ENCODE assay signal across 9 mouse cellular contexts in the genomic region with DNA sequence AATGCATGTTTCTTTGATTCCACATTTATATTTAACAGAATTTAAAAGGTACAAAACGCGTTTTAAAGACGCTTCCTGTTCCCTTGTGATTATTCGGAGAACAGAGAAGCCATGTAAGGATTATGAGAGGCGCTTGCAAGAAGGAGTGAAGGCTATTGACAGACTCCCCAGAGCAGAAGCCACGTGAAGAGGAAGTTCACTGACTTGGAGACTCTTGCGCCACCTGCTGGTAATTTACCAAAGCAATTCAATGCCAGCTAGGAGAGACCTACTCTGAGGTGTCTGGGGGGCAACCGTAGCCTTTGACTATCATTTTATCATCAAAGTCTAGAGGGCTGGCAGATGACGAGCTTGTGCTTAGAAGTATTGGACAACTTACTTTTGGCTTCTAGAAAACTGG.
DNase-seq lines count a peak whose midpoint lies in the region; ATAC-seq lines count a peak whose summit lies in the region.
"Had no signal": no experiment of that assay in that cellular context is flagged by ENCODE, and none has a peak within 500 bp of the region (broad histone marks: within the 10 kb centered on the region; RNA-seq: fewer than 3 reads in every experiment).

No protein-coding gene starts in this region.

- H3K27ac ChIP-seq in kidney, embryonic 15.5 days, result no peak overlapping the region
- H3K27ac ChIP-seq in kidney, embryonic 16.5 days (ENCODE audit: low read length), result no peak overlapping the region
- no peak overlapping the region for H3K27ac ChIP-seq in liver, embryonic 13.5 days
- H3K27ac ChIP-seq: embryonic facial prominence, embryonic 12.5 days had no signal

- no peaks in the 10 kb centered on the region for H3K4me1 ChIP-seq in kidney, embryonic 15.5 days
- H3K4me1 ChIP-seq in kidney, embryonic 16.5 days (ENCODE audit: insufficient read depth, low read length), result no peaks in the 10 kb centered on the region
- no peaks in the 10 kb centered on the region for H3K4me1 ChIP-seq in liver, embryonic 13.5 days (replicated peaks)

- H3K36me3 ChIP-seq in kidney, embryonic 15.5 days, result no peaks in the 10 kb centered on the region
- no peaks in the 10 kb centered on the region for H3K36me3 ChIP-seq in kidney, embryonic 16.5 days (ENCODE audit: insufficient read depth, low read length)
- H3K36me3 ChIP-seq in liver, embryonic 13.5 days, result no peaks in the 10 kb centered on the region
- H3K36me3 ChIP-seq: embryonic facial prominence, embryonic 12.5 days had no signal

- peak; percentile 60 for DNase-seq in kidney, adult 18-20 months
- DNase-seq in cerebellum, adult 18-20 months, result peak; percentile 36 to 47
- peak; percentile 8 for DNase-seq in liver, embryonic 13.5 days
- DNase-seq in ovary, postnatal 14 days (ENCODE audit: low spot score), result peak; percentile 62
- peak; percentile 11 to 67 for DNase-seq in thymus, postnatal 10 days (ENCODE audit: low spot score in 2 of 2)

- ATAC-seq in kidney, embryonic 15.5 days (replicated peaks; ENCODE audit: low FRiP score), result no peak
- ATAC-seq in frontal cortex, adult (ENCODE audit: low TSS enrichment), result peak; percentile 94
- ATAC-seq in kidney, embryonic 16.5 days (ENCODE audit: low FRiP score, low TSS enrichment), result peak; percentile 31; the same call in 1 of the 2 replicates
- no peak for ATAC-seq in liver, embryonic 13.5 days (ENCODE audit: low read depth)

- H3K4me3 ChIP-seq in kidney, embryonic 15.5 days (replicated peaks), result no peak overlapping the region
- no peak overlapping the region for H3K4me3 ChIP-seq in kidney, embryonic 16.5 days (ENCODE audit: low read length)
- H3K4me3 ChIP-seq in liver, embryonic 13.5 days (replicated peaks), result no peak overlapping the region
- H3K4me3 ChIP-seq: embryonic facial prominence, embryonic 12.5 days had no signal

- H3K27me3 ChIP-seq in kidney, embryonic 15.5 days, result no peaks in the 10 kb centered on the region
- H3K27me3 ChIP-seq in kidney, embryonic 16.5 days (ENCODE audit: insufficient read depth, low read length), result no peaks in the 10 kb centered on the region
- H3K27me3 ChIP-seq in liver, embryonic 13.5 days, result no peaks in the 10 kb centered on the region
- H3K27me3 ChIP-seq: embryonic facial prominence, embryonic 12.5 days had no signal

- no peaks in the 10 kb centered on the region for H3K9me3 ChIP-seq in kidney, embryonic 15.5 days (replicated peaks)
- H3K9me3 ChIP-seq in kidney, embryonic 16.5 days (ENCODE audit: low read length), result no peaks in the 10 kb centered on the region
- no peaks in the 10 kb centered on the region for H3K9me3 ChIP-seq in liver, embryonic 13.5 days (replicated peaks)
- H3K9me3 ChIP-seq: embryonic facial prominence, embryonic 12.5 days had no signal

- no peak overlapping the region for H3K4me2 ChIP-seq in kidney, embryonic 15.5 days
- no peak overlapping the region for H3K4me2 ChIP-seq in kidney, embryonic 16.5 days (replicated peaks; ENCODE audit: low read depth, low read length)
- no peak overlapping the region for H3K4me2 ChIP-seq in liver, embryonic 13.5 days
- H3K4me2 ChIP-seq: embryonic facial prominence, embryonic 12.5 days had no signal

- 30% methylated on average over 9 of the region's 9 CpGs for whole genome bisulfite sequencing in kidney, embryonic 15.5 days
- whole genome bisulfite sequencing in kidney, embryonic 16.5 days, result 25% methylated on average over 9 of the region's 9 CpGs
- WGBS in liver, embryonic 13.5 days (ENCODE audit: insufficient replicate concordance), result 15% methylated on average over 9 of the region's 9 CpGs

- no peak overlapping the region for H3K9ac ChIP-seq in kidney, embryonic 15.5 days
- H3K9ac ChIP-seq in kidney, embryonic 16.5 days (replicated peaks; ENCODE audit: low read length), result no peak overlapping the region
- no peak overlapping the region for H3K9ac ChIP-seq in liver, embryonic 13.5 days
- H3K9ac ChIP-seq: embryonic facial prominence, embryonic 12.5 days had no signal

Comparison
In these comparisons a context has a peak if more than half of its experiments do, and no peak if none do; other contexts are left out.
1. ATAC-seq: peak in frontal cortex, adult (single experiment) and kidney, embryonic 16.5 days (single experiment); none in kidney, embryonic 15.5 days (single experiment) and liver, embryonic 13.5 days (single experiment).
2. DNase-seq: peak in every context shown above with its lines; median percentile 62 in ovary, postnatal 14 days; 60 in kidney, adult 18-20 months; 42 in cerebellum, adult 18-20 months; 39 in thymus, postnatal 10 days; 8 in liver, embryonic 13.5 days.